Mouse (Mus musculus): ENCODE data around the gene Exosc10.
A peak's percentile ranks its signal among the peaks of the same experiment; 100 is the strongest.

The Exosc10 gene

GRCm38 (mm10) chr4:148609805-148610204, 51.6 kb downstream of the Exosc10 start:
- no peak for DNase-seq (ENCODE audit: low spot score)

- DNase-seq (ENCODE audit: low spot score), result no peak
Observed at GRCm38 (mm10) chr4:148610631-148611364, 52.6 kb downstream of the Exosc10 start.

- DNase-seq (ENCODE audit: low spot score), result no peak
Observed at GRCm38 (mm10) chr4:148612557-148612956, 54.3 kb downstream of the Exosc10 start.

- no peak for DNase-seq (ENCODE audit: low spot score)
Observed at GRCm38 (mm10) chr4:148613738-148614137, 55.5 kb downstream of the Exosc10 start.

GRCm38 (mm10) chr4:148619805-148620204, 61.6 kb downstream of the Exosc10 start:
- DNase-seq (ENCODE audit: low spot score), result no peak

- DNase-seq (ENCODE audit: low spot score), result no peak
Observed at GRCm38 (mm10) chr4:148620718-148621117, 62.5 kb downstream of the Exosc10 start.

- DNase-seq (ENCODE audit: low spot score), result no peak
Observed at GRCm38 (mm10) chr4:148622485-148622884, 64.3 kb downstream of the Exosc10 start.

GRCm38 (mm10) chr4:148623609-148624008, 65.4 kb downstream of the Exosc10 start:
- DNase-seq (ENCODE audit: low spot score), result no peak

- DNase-seq (ENCODE audit: low spot score), result no peak
Observed at GRCm38 (mm10) chr4:148625010-148625409, 66.8 kb downstream of the Exosc10 start.

GRCm38 (mm10) chr4:148625756-148626622, 67.8 kb downstream of the Exosc10 start:
- no peak for DNase-seq (ENCODE audit: low spot score)

- DNase-seq (ENCODE audit: low spot score), result peak; percentile 97
Observed at GRCm38 (mm10) chr4:148626623-148627185, 68.5 kb downstream of the Exosc10 start, which contains the start of gene Tardbp. Gene Tardbp (minus strand): TSS chr4:148627019.

- DNase-seq (ENCODE audit: low spot score), result no peak
Observed at GRCm38 (mm10) chr4:148627246-148627645, 69.0 kb downstream of the Exosc10 start.

Data from urinary bladder, postnatal 25 days (tissue).